8 mouse cellular contexts compared by ENCODE assay signal in genomic region chr2:60125049-60126004, GRCm38 (mm10).
A peak's percentile ranks its signal among the peaks of the same experiment; 100 is the strongest.
DNase-seq lines count a peak whose midpoint lies in the region; ATAC-seq lines count a peak whose summit lies in the region.

No protein-coding gene starts in this region.

- peak overlapping the region; percentile 95 for H3K4me3 ChIP-seq in megakaryocyte, embryonic 14.5 days (replicated peaks)

- no peaks in the 10 kb centered on the region for H3K9me3 ChIP-seq in megakaryocyte, embryonic 14.5 days

- H3K4me1 ChIP-seq in megakaryocyte, embryonic 14.5 days: peaks cover 28% of the 10 kb centered on the region

- no peaks in the 10 kb centered on the region for H3K27me3 ChIP-seq in megakaryocyte, embryonic 14.5 days (replicated peaks)

- peak; percentile 60 for ATAC-seq in activated CD4-positive, CD25-positive, alpha-beta regulatory T cell, adult 4 months
- peak; percentile 59 for ATAC-seq in common myeloid progenitor, adult 5-6 weeks (replicated peaks; ENCODE audit: low read depth, poor library complexity, severe bottlenecking)

- peak; percentile 68 for DNase-seq in gastrocnemius, postnatal 10 days
- DNase-seq in hindlimb bud, embryonic 11.5 days (ENCODE audit: extremely low spot score, low read depth, low spot score): peak; percentile 71
- DNase-seq in left cerebral cortex, postnatal 10 days (ENCODE audit: extremely low spot score in 1 of 2, low spot score in 2 of 2): peak; percentile 33 to 72
- peak; percentile 49 to 62 for DNase-seq in right cerebral cortex, postnatal 10 days (ENCODE audit: low spot score in 2 of 2)
- peak; percentile 59 to 68 for DNase-seq in urinary bladder, postnatal 36 days (ENCODE audit: low spot score in 2 of 2)

- intact Hi-C loops in left cerebral cortex, postnatal 10 days (cut with DNase I): no loop called here

- H3K36me3 ChIP-seq in megakaryocyte, embryonic 14.5 days (replicated peaks; ENCODE audit: low read length): no peaks in the 10 kb centered on the region

Comparison
In these comparisons a context has a peak if more than half of its experiments do, and no peak if none do; other contexts are left out.
1. Peak in every context shown above with its lines: DNase-seq, ATAC-seq and H3K4me3 ChIP-seq.